Mouse (Mus musculus) forebrain, embryonic 16.5 days (tissue): ENCODE measurements at regions not wholly inside any gene's neighbourhood (a gene's known extent, or its start where the extent isn't known, plus 50 kb on each side); places are given as distances from the start of the nearest gene placed in this dataset.

Experiments used
- ATAC-seq: fragments of 200-750 bp; cut with Nextera tagmentation; 2 replicates; pipeline ENCODE4 v1.8.0; 2017; ENCODE audit warnings: mild to moderate bottlenecking, moderate library complexity
- H3K27ac ChIP-seq: fragments of 300-500 bp; sonication (generic); 2 replicates; pipeline ENCODE4 v1.5.1; 2014; ENCODE audit warnings: low read length, control low read depth
- H3K27me3 ChIP-seq: fragments of 300-500 bp; sonication (generic); replicated peaks from 2 replicates; pipeline ENCODE4 v1.6.1; 2014; ENCODE audit warnings: low read length; ENCODE audit not compliant: control insufficient read depth, insufficient read depth
- H3K36me3 ChIP-seq: fragments of 300-500 bp; sonication (generic); 2 replicates; pipeline ENCODE4 v1.6.1; 2014; ENCODE audit not compliant: control insufficient read depth, insufficient read depth
- H3K4me1 ChIP-seq: fragments of 300-500 bp; sonication (generic); replicated peaks from 2 replicates; pipeline ENCODE4 v1.6.1; 2014; ENCODE audit warnings: low read length; ENCODE audit not compliant: control insufficient read depth, insufficient read depth
- H3K4me2 ChIP-seq: fragments of 300-500 bp; sonication (generic); 2 replicates; pipeline ENCODE4 v1.6.1; 2014; ENCODE audit warnings: mild to moderate bottlenecking, low read length, control low read depth
- H3K4me3 ChIP-seq: fragments of 300-500 bp; sonication (generic); replicated peaks from 2 replicates; pipeline ENCODE4 v1.5.1; 2014; ENCODE audit warnings: mild to moderate bottlenecking, low read length, control low read depth
- H3K9ac ChIP-seq: fragments of 300-500 bp; sonication (generic); replicated peaks from 2 replicates; pipeline ENCODE4 v1.6.1; 2014; ENCODE audit warnings: low read depth, low read length, control low read depth
- H3K9me3 ChIP-seq: fragments of 300-500 bp; sonication (generic); 2 replicates; pipeline ENCODE4 v1.6.1; 2016; ENCODE audit warnings: low read length; ENCODE audit not compliant: control insufficient read depth
- WGBS: fragments of 180-500 bp; shearing (Covaris S2); extraction: QIAGEN DNeasy Blood & Tissue Kit; methylation state at CpG from one replicate; pipeline ENCODE4 v1.1.7; 2014; 5-methylcytosine and 5-hydroxymethylcytosine counted together

DNA sequence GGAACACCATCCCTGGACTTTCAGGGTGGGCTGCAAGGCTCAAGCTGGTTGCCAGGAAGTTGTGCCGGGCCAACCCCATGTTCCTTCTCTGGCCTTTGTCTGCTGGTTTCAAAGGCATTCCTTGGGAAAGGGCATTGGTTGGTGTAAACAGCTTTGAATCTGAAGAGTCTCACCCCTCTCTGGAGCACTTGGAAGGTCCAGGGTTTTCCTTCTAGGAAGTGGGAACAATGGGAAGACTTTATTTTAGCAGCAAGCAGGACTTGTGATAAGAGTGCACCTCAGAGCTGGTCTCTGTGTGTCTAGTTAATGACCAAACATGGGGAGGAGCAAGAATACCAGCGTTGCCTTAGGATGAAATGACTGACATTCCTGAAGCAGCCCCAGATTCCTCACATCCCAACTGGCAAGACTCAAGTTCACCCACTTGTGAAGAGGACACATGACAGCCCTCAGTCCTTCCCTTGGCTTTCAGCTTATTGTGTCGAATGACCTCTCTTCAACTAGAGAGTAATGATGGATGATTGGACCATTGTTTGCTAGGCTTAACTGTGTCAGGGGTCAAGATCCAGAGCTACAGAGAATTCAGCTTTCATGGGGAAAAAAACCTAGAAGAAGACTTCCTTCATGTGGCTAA lies 180.1 kb downstream of the Gm10260 start:
- Histone ChIP-seq H3K9me3 (no peaks in the 10 kb centered on the region), H3K4me3 (no peak overlapping the region), H3K4me1 (peaks cover 4% of the 10 kb centered on the region; the same call in 1 of the 2 replicates), H3K27ac (no peak overlapping the region), H3K27me3 (no peaks in the 10 kb centered on the region), H3K36me3 (no peaks in the 10 kb centered on the region), H3K9ac (no peak overlapping the region), H3K4me2 (no peak overlapping the region)
- ATAC-seq: no peak
- WGBS: 41% methylated on average over 3 of the region's 3 CpGs

DNA sequence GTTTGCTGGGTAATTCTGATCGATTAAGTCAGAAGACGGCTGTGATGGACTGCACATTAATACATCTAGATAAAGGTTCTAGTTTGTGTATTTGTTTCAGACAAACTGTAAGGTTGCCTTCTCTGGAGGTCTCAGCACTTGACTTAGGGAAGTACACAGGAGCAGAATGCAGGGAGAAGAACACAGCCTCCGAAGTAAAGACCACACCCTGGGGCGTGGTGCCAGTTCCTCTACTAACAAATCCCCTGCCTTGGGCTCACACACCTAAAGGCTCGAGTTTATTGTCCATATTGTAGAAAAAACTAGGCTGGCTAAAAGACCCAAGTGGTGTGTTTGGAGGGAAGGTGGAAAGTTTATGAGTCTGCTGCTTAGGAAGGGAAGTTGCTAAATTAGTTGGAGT lies 181.8 kb downstream of the Gm10260 start:
- WGBS: 86% methylated on average over 5 of the region's 5 CpGs
- Histone ChIP-seq H3K9me3 (no peaks in the 10 kb centered on the region), H3K4me2 (no peak overlapping the region), H3K9ac (no peak overlapping the region), H3K4me3 (no peak overlapping the region), H3K36me3 (no peaks in the 10 kb centered on the region), H3K27me3 (no peaks in the 10 kb centered on the region), H3K27ac (no peak overlapping the region), H3K4me1 (peaks cover 4% of the 10 kb centered on the region; the same call in 1 of the 2 replicates)
- ATAC-seq: no peak

DNA sequence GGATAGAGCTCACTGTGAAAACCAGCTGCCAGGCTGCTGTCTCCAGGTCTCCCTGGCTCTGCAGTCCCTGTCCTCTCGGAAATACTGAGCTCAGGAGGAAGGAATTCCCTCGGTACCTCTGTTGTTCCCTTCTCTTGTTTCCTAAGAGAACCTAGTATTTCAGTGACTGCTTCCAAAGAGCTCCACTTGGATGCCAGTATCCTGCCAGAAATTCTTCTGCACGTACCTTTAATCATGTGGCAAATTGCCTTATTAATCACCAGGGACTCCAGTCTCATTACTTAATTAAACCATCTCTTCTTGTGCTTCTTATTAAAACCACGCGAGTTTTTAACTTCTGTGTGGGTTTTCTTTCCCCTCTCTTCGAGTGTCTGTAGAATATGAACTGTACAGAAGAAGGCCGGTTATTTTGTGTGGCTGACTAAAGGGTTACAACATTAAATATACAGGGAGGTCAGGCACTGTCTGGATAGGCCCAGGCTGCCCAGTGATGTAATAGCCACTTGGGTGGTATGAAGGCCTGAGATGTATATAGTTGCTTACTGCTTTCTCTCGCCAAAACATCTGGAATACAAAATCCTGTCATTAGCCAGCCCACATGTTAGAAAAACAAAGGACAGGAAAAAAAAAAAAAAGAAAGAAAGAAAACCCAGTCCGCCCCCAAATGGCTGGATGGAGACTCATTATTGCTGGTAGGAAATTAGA lies 183.2 kb downstream of the Gm10260 start:
- no peaks in the 10 kb centered on the region for H3K9me3 ChIP-seq
- no peak overlapping the region for H3K9ac ChIP-seq
- H3K27me3 ChIP-seq: no peaks in the 10 kb centered on the region
- no peak overlapping the region for H3K4me3 ChIP-seq
- no peak overlapping the region for H3K27ac ChIP-seq
- WGBS: 24% methylated on average over 9 of the region's 9 CpGs
- no peaks in the 10 kb centered on the region for H3K36me3 ChIP-seq
- H3K4me1 ChIP-seq: peaks cover 4% of the 10 kb centered on the region; the same call in 1 of the 2 replicates
- ATAC-seq: no peak
- H3K4me2 ChIP-seq: no peak overlapping the region

DNA sequence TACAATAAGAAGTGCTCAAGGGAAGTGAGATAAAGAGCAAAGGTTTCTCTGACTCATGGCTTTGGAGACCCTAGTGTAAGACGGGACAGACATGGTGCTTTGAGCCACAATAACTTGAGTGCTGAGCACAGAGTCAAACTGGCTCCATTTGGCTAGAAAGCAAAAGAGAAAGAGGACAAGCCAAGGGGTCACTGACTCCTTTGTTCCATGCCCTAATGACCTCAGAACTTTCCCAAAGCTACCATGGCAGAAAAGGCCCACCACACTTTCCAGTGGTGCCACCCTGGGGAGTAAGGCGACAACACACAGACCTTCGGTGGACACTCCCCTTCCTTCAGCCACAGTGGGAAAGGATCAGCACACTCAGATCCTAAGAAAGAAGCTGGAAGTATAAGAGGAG lies 186.8 kb downstream of the Gm10260 start:
- H3K9ac ChIP-seq: no peak overlapping the region
- ATAC-seq: no peak
- H3K27ac ChIP-seq: no peak overlapping the region
- H3K36me3 ChIP-seq: no peaks in the 10 kb centered on the region
- WGBS: 47% methylated on average over 3 of the region's 3 CpGs
- H3K27me3 ChIP-seq: no peaks in the 10 kb centered on the region
- no peak overlapping the region for H3K4me2 ChIP-seq
- H3K9me3 ChIP-seq: no peaks in the 10 kb centered on the region
- peaks cover 4% of the 10 kb centered on the region; the same call in 1 of the 2 replicates for H3K4me1 ChIP-seq
- H3K4me3 ChIP-seq: no peak overlapping the region

DNA sequence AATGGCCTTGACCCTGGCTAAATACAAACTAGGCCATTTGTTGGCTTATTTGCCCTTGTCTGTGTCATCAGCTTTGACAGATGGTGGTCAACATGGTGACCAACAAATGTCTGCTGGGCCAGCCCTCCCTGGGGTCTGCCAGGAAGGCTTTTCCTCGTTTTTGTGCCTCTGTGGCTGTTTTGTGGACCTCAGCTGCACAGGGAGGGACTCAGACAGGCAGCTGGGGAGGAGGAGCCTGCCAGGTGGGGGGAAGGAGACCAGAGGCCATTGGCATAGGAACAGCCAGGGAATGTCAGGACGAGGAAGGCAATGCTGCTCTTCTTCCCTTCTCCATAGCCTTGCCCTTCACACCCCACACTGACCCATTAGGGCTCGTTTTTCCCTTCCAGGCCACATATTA lies 188.1 kb downstream of the Gm10260 start:
- Histone ChIP-seq H3K27me3 (no peaks in the 10 kb centered on the region), H3K27ac (no peak overlapping the region), H3K9ac (no peak overlapping the region), H3K4me1 (peaks cover 4% of the 10 kb centered on the region; the same call in 1 of the 2 replicates), H3K4me2 (no peak overlapping the region), H3K9me3 (no peaks in the 10 kb centered on the region), H3K36me3 (no peaks in the 10 kb centered on the region), H3K4me3 (no peak overlapping the region)
- WGBS: 65% methylated on average over 3 of the region's 3 CpGs
- ATAC-seq: no peak

DNA sequence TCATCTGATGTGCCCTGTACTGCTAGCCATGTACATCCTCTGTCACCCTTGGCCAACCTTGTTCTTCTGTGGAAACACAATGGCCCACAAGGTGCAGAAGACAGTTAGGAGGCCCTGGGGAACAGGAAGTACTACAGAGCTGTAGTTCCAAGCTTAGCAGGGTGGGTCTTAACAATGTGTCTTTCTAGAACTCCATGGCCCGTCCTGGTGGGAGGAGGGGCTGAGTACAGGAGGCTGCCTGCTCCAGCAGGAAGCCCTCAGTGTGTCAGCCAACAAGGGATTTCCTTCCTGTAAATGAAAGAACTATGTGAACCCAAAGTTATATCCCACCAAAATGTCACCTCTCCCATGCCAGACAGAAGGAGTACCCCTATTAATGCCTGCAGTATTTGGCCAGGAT lies 190.4 kb downstream of the Gm10260 start:
- ATAC-seq: no peak

DNA sequence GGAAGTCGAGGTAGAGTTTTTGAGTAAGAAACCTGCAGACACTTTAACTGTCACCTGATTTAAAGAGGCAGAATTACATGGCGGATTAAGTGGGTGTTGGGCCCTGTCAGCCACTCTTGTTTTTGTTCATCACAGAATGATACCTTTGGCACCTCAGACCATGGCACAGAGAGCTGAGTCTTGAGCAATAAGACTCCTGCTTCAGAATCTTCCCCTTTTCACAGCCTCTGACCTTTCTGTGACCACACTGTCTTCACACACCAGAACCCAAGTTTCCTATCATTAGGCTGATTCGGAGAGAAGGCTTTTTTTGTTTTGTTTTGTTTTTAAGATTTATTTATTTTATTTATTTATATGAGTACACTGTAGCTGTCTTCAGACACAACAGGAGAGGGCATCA lies 192.8 kb downstream of the Gm10260 start:
- Histone ChIP-seq H3K36me3 (no peaks in the 10 kb centered on the region), H3K4me1 (peaks cover 5% of the 10 kb centered on the region; the same call in 1 of the 2 replicates), H3K9me3 (no peaks in the 10 kb centered on the region), H3K4me2 (no peak overlapping the region), H3K27me3 (no peaks in the 10 kb centered on the region), H3K9ac (no peak overlapping the region), H3K4me3 (no peak overlapping the region), H3K27ac (no peak overlapping the region)
- 85% methylated on average over 3 of the region's 3 CpGs for WGBS
- ATAC-seq: no peak

More for the DNA sequence above, 190.4 kb downstream of the Gm10260 start:
- Histone ChIP-seq H3K4me1 (peaks cover 5% of the 10 kb centered on the region; the same call in 1 of the 2 replicates), H3K4me2 (no peak overlapping the region), H3K36me3 (no peaks in the 10 kb centered on the region), H3K4me3 (no peak overlapping the region), H3K27ac (no peak overlapping the region), H3K9ac (no peak overlapping the region), H3K9me3 (no peaks in the 10 kb centered on the region), H3K27me3 (no peaks in the 10 kb centered on the region)
- WGBS: 88% methylated on average over 1 of the region's 1 CpGs

DNA sequence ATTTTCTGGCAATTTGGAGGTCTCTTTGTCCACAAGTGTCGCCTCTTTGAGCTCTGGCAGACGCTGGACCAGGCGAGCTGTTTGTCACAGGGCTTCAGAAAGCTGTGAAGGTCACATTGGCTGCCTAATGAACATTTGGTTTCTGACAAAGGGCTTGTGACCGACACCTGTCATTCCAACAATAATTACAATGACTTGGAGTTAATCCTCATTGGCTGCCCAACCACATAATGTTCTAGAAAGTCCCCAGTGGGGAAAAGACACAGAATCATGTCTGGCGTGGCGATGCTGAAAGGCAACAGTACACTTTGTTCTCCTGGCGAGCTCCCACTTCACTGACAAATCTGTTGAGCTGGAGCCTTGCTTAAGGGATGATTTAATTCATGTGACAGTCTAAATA lies 194.4 kb downstream of the Gm10260 start:
- H3K27ac ChIP-seq: peak overlapping the region; percentile 8; the same call in 1 of the 2 replicates
- peak; percentile 38 for ATAC-seq
- no peaks in the 10 kb centered on the region for H3K27me3 ChIP-seq
- no peaks in the 10 kb centered on the region for H3K36me3 ChIP-seq
- no peak overlapping the region for H3K9ac ChIP-seq
- 20% methylated on average over 7 of the region's 7 CpGs for WGBS
- no peak overlapping the region for H3K4me3 ChIP-seq
- no peak overlapping the region for H3K4me2 ChIP-seq
- H3K9me3 ChIP-seq: no peaks in the 10 kb centered on the region
- peaks cover 5% of the 10 kb centered on the region; the same call in 1 of the 2 replicates for H3K4me1 ChIP-seq

DNA sequence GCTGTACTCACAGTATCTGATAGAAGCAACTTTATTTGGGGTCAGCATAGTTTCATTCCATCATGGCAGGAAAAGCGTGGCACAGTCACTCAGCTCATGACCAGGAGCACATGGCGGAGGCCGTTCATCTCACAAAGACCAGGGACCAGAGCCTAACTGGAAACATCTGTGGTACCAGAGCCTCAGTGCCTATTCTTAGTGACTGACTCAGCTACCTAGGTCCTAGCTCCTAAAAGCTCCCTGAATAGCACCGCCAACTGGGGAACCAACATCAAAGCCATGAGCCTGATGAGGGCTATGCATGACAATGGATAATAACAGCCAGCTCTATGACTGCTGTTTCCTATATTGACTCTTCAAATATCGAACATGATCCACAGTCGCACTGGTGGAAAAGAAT lies 198.2 kb downstream of the Gm10260 start:
- peaks cover 5% of the 10 kb centered on the region; the same call in 1 of the 2 replicates for H3K4me1 ChIP-seq
- no peaks in the 10 kb centered on the region for H3K9me3 ChIP-seq
- H3K9ac ChIP-seq: no peak overlapping the region
- no peak overlapping the region for H3K4me3 ChIP-seq
- WGBS: 91% methylated on average over 6 of the region's 6 CpGs
- no peak overlapping the region for H3K4me2 ChIP-seq
- no peak for ATAC-seq
- no peaks in the 10 kb centered on the region for H3K36me3 ChIP-seq
- no peaks in the 10 kb centered on the region for H3K27me3 ChIP-seq
- no peak overlapping the region for H3K27ac ChIP-seq
